Mouse (Mus musculus): ENCODE results near the gene Ccar1.

DNA sequence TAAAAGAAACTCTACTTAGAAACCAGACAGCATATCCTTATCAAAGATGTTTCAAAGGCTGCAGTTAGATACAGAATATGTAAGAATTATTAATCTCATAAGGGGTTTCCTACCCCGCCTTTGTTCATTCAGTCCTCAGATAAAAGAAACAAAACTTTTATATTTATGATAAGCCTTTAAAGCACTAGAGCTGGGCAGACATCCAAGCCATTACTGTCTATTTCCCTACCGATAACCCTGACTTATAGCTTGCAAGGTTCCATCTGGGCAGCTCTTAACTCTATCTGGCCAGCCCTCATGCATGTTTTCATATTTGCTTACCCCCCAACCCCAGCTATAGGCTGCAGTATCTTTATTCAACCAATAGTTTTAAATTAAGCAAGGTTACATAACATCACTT is 39.5 kb upstream of the Ccar1 start:
- TF ChIP-seq E2F4 (IDR thresholded peaks at IDR 0.05; ENCODE audit: insufficient read depth) (no peak), POLR2A (IDR thresholded peaks at IDR 0.05; ENCODE audit: insufficient read length, low read depth) (no peak), MYOG (IDR thresholded peaks at IDR 0.05; ENCODE audit: control insufficient read depth in 1 of 3, insufficient read depth in 1 of 3, insufficient read length in 2 of 3, low read depth in 2 of 3) (no peak), SRF (IDR thresholded peaks at IDR 0.05; ENCODE audit: control insufficient read depth, insufficient read length, low read depth) (no peak), MYOD1 (IDR thresholded peaks at IDR 0.05; ENCODE audit: control insufficient read depth in 1 of 3, insufficient read length in 2 of 3, low read depth in 2 of 3) (no peak), MAX (IDR thresholded peaks at IDR 0.05; ENCODE audit: low read depth) (no peak)

Measured in myocyte (in vitro differentiated cells).